Mouse (Mus musculus) skeletal muscle tissue, adult 2 months (tissue): ENCODE data around the gene Phldb2.

Experiments used
- DNase-seq: peaks from one replicate; pipeline ENCODE4 v3.0.0-alpha.2; 2012; ENCODE audit warnings: low read depth, low spot score

Phldb2 gene

DNA sequence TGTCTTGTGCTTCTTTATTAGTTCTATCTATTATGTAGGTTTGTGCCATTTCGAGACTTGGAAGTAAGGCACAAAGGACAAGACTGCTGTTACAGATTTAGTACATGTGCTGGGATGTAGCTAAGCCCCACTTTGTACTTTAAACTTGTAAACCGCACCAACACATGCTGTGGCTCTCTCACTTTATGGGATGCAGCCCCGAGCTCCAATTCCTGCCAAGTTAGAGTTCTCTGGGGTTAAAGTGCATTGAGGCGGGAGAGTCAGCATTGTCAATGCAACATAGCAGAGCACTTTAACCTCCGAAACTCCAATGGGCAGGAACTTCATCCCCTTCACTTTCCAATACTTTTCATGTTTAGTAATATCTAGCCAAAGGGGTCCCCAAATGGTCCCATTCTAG is 224.2 kb downstream of the Phldb2 start:
- no peak for DNase-seq

DNA sequence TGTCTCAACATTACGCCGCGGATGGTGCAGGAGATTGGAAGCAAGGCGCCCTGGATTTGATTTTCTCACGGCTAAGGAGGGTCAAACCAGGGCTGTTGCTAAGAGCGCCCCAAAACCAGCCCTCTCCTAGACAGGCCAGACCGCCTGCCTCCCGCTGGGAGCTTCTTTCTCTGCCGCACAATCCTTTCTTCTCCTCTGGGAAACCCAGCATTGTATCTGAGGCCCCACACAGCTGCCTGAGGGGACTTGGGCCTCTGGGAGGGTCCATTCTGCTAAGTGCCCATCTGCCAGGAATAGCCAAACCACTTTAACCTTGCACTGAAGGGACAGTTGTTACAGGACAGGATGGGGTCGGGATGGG is 228.7 kb downstream of the Phldb2 start:
- no peak for DNase-seq

DNA sequence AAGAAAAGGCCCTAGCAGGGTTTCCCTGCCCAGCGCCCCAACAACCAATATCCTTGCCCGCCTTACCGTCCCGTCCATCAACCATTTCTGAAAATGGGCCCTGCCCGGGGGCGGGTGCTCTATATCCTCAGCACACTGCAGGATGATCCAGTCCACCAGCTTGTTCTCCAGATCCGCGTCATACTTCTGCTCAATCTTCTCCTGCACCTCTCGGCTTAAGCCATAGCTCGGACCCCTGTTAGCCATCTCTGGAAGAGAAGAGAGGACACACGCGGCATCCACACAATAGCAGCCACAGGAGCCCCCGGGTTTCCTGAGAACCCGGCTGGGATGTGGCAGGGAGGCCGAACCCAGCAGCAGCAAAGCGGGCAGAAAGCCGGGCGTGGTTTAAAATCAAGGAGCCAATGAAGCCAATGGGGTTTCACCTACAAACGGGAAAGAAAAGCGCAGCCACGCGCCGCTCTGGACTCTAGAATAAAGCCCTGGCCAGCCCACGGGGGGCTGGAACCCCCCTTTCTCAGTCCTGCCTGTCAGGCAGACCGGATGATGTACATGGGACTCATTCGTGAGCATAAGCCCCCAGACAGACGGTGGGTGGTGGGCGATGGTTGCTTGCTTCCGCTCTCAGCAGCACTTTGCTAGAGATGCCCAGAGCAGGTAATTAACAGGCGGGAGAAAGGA is 229.2 kb downstream of the Phldb2 start, which contains the start of gene Tagln3:
Tagln3 (minus strand) TSS at position 548 of the 681 bp plus-strand sequence.
- no peak for DNase-seq

DNA sequence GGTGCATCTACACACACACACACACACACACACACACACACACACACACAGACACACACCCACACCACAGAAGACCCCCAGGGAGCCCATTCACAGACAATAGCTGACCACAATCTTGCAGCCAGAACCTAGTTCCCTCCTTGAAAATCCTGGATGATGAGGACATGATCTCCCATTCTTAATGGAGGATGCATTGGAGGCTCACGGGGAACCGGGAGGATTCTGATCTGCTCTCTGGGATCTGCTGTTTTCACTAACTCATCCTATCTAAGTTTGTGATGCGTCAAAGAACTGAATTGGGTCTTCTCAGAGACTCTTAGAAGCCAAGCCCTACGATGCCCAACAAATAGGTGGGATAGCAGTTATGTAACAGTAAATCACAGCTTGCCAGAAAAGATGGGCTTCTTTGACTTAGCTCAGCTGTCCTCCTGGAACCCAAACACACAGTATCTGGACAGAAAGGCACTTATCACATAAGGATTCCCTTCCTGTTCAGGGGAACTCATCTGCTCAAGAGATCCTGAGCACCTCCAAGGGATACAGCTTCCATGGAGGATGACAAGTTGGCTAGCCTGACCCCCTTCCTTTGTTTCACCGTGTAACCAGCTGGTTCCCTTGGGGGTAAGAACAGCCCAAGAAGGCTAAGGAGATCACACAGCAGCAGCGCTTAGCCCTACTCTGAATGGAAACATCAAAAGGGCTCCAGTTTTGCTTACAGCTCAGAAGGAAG is 230.1 kb downstream of the Phldb2 start:
- DNase-seq: no peak

DNA sequence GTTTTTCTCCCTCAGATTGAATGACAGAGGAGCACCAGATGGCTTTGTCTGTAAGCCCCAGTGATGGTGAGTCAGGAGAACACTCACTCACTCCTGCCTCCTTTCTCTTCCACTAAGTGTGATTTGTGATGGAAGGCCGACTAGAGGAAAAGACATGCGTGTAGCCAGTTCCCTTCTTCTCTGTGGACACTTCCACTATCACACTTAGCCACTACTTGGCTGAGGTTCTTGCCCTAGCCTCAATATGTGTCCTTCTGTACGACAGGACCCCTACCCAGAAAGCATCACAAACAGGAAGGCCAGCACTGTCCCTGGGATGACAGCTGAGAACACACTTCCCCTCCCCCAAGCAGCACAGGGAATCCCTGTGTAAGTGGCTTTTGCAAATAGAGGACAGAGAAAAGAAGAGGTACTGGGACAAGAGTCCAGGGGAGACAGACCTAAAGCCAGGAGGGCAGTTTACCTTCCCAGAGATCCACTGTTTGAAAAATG is 230.9 kb downstream of the Phldb2 start:
- no peak for DNase-seq

DNA sequence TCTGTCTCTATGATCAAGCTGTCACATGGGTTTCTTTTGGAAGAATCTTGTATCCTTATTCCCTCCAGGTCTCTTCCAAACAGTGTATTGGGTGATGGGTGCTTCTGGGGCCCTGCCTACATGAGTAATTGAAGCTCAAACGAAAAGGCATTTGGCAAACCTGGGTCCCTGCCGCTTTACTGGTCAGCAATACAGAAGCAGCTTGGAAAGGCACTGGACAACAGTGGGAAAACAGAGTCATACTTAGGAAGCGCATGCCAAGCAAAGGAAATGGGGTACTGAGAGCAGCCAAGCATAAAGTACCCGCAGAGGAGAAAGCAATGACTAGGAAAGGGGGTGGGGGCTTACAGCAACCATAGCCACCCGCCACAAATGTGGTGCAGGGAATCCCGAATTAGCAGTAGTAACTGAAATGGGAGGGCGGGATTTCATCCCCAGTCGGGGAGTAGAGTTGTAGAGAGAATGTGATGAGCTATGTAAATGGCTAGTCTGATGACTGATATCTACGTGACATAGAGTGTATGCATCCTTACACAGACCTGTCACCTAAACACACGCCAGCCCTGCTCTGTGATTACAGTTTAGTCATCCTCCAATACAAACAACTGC is 233.3 kb downstream of the Phldb2 start:
- no peak for DNase-seq

DNA sequence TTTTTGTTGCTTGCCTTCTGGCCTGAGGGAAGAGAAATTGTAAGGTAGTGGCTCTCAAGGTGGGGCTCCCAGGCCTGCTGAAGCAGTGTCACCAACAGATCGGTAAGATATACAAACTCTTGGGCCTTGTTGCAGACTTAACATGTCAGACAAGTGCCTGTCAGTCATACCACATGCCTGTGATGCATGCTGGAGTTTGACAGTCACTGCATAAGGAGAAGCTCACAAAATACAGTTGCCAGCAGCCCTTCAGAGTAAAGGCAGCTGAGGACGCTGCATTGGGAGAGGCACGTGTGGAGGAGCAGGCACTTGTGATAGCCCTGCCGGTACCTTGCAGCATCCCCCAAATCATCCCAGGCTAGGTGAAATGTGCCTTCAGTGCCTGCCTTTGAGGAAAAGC is 235.1 kb downstream of the Phldb2 start:
- DNase-seq: no peak

DNA sequence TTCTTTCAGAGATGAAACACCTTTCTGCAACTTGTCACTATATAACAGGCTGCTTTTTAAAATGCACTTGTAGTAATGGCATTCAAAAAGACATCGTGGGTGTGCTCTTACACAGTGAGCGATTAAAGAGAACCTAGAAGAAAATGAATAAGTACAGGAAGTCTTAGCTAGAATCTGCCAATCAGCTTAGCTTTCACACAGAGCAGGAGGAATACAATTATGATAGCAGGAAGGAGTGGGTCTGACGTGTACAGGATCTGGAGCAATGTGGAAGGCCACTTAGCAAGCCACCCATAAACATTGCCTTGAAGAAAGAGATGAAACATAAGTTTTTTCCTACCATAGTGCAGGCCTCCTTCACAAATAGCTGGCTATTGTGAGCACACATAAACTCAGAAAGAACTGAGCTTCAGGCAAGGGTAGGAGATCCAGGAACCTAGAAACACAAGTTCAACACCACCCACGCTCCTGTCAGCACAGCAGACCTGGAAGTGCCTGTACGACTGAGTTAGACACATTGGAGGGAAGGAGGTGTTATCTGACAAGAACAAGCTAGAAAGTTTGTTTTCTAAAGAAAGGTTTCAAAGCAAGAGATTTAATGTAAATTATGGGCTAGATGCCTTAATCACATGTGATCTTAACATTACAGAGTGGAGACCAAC is 238.8 kb downstream of the Phldb2 start:
- DNase-seq: no peak

DNA sequence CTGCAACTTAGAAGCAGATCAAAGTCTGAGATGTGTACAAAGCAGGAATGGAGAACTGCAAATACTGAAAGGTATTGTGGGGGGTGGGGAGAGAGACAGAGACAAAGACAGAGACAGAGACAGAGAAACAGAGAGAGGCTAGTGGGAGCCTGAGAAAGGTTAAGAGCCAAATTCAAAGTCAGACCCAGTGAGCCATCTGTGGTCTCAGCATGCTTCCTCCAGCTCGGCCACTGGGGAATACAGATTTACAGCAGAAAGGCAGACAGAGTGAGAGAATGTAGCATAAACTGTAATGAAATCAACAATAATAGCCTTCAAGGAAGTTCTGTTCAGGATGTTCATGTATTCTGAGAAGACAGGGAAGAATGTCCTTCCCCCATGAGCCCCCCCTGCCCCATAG is 239.5 kb downstream of the Phldb2 start:
- no peak for DNase-seq

DNA sequence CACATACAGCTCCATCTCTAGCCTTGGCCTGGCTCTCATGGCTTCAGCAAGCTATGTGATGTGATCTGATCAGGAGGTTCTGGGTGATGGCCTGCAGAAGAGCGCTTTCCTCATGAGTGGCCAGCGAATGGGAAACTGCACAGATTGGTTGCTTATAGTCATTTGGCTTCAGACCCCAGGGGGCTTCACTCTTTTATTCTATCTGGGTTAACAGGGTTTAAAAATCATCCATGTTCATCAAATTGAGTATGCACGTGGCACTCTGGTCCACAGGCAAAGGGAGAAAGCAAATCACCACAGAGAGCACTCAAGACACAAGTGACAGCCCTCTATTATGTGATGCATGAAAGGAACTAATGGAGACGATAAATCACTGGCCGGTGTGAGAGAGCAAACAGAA is 240.1 kb downstream of the Phldb2 start:
- no peak for DNase-seq

DNA sequence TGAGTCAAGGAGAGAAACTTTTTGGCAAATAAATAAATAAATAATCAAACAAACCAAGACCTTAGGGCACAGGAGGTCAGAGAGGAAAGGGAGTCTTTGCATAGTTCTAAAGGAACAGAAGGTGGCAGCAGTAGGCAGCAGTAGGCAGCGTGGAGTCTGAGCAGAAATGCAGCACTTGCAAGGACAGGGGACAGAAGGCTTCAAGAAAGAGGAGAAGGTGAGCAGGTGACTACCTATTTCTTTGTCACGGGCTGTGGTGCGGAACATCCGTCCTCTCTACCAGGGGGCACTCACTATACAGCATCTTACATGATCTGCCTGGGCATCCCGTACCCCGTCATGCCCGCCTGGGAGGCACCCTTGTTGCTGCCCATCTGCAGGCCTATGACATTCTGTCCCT is 242.1 kb downstream of the Phldb2 start:
- no peak for DNase-seq

DNA sequence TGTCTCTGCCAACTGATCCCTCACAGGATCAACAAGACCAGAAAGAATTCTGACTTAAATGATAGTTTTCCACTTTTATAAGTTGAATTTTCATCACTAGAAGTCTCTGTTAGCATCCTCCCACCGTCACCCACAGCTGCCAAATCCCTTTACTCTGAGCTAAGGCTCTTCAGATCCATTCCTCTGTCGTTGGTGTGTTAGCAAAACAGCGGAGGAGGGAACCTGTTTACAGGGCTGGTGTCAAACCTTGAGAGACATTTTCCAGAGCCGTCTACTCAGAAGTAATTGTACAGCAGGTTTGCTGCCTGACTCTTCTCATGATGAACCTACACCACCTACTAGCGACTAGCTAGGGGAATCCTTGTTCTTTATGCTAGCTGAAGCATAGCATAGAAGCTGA is 254.1 kb downstream of the Phldb2 start:
- no peak for DNase-seq

DNA sequence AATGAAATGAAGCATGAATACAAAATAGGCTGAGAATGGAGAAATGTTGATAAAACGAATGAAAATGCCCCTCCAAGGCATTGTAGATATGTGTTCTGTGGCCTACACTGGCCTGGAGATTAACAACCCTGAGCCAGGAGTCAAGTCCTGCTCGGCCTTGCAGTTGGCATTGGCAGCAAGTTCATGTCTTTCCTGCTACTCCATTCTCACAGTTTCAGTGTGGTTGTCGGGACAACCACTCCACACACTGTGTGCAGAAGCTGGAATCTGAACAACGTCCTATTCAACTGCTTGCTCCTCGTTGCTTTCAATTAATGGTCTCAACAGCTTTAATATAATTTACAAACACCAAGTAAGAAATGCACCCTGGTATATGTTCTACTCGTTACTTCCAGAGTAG is 255.4 kb downstream of the Phldb2 start:
- DNase-seq: no peak
